Mouse (Mus musculus): ENCODE measurements around the gene Washc2. TPM values are rescaled to one million over a fixed set of nuclear protein-coding genes. Genes with fewer than 3 reads are reported as not detected.
A peak's percentile ranks its signal among the peaks of the same experiment; 100 is the strongest.
"Not testable (repeated sequence)": the region's sequence is repeated elsewhere in the genome, so short reads cannot be mapped to it uniquely, and the experiment has no call there.

Washc2 gene
- 316 and 337 TPM in 2 replicates for polyA plus RNA-seq (2012; rRNA removed)

DNA sequence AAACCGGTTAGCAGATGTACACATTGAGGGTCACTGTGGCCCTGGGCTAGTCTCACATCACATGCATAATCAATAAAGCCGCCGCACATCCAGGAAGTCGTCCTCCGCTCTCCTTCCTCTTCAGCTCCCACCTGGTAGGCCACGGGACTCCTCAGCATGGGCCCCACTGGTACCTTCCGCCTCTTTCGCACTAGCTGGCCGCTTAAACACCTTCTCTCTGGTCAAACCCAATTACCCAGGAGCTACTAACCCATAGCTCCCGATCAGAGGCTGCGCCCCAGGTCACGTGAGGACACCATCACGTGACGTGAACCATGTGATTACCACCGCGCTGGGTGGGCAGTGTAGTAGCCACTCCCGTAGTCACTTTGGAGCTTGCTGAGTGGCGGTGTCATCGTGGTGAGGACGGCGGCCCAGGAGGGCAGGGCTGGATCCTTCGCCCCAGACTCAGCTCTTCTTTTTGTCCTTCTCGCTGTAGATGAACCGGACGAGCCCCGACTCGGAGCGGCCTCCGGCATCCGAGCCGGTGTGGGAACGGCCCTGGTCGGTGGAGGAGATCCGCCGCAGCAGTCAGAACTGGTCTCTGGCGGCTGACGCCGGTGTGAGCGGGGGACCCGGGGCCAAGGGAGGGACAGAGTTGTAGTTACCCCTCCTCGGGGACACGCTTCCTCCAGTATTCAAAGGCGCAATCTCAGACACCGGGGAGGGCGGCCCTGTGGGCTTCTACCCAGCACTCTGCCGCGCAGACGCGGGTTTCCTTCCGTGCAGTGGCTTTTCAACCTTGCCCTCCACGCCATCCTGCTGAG lies at the start of gene Washc2:
Gene Washc2 (plus strand): TSS at position 310 of the 806 bp plus-strand sequence.
- Histone ChIP-seq H3K4me1 (ENCODE audit: control insufficient read depth, insufficient read depth, low read length) (peaks cover 3% of the 10 kb centered on the region; the same call in 1 of the 2 replicates), H3K4me3 (replicated peaks; ENCODE audit: insufficient read depth, low read depth, low read length) (peak within 1 kb of the TSS; percentile 94), H3K27ac (ENCODE audit: insufficient read depth, low read length) (peak within 1 kb of the TSS; percentile 42), H3K27me3 (ENCODE audit: control insufficient read depth, insufficient read depth, low read length) (no peaks in the 10 kb centered on the region)
- peak; percentile 94 to 96 for DNase-seq
- WGBS, result under 1% methylated on average over 51 of the region's 51 CpGs
- TF ChIP-seq POLR2A (IDR thresholded peaks at IDR 0.05; ENCODE audit: borderline replicate concordance, insufficient read depth, low read length), result peak; percentile 96
- no peak for TF ChIP-seq CTCF (IDR thresholded peaks at IDR 0.05; ENCODE audit: borderline replicate concordance, insufficient read depth, low read depth, low read length)

DNA sequence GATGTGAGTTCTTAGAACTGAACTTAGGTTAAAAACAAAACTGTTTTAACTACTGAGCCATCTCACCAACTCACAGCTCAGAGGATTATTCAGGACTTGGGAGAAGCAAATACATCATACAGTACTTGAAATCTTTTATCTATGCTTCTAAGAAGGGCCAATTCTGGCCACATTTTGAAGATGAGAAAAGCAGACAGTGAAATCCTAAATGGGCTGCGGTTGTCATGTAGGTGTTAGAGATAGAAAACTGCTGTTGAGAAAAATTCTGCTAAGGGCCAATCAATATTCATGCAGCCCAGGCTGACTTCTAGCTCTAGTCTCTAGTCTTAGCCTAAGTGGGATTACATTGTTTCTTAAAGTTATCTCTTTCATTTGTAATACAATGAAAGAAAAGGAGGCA lies 41.5 kb upstream of the Washc2 start:
- 100% methylated on average over 1 of the region's 1 CpGs for WGBS
- no peak overlapping the region for H3K4me3 ChIP-seq (replicated peaks; ENCODE audit: insufficient read depth, low read depth, low read length)
- no peak overlapping the region for H3K27ac ChIP-seq (ENCODE audit: insufficient read depth, low read length)
- no peaks in the 10 kb centered on the region for H3K27me3 ChIP-seq (ENCODE audit: control insufficient read depth, insufficient read depth, low read length)
- DNase-seq, result no peak
- no peaks in the 10 kb centered on the region for H3K4me1 ChIP-seq (ENCODE audit: control insufficient read depth, insufficient read depth, low read length)
- TF ChIP-seq CTCF (IDR thresholded peaks at IDR 0.05; ENCODE audit: borderline replicate concordance, insufficient read depth, low read depth, low read length) (no peak), POLR2A (IDR thresholded peaks at IDR 0.05; ENCODE audit: borderline replicate concordance, insufficient read depth, low read length) (no peak)

DNA sequence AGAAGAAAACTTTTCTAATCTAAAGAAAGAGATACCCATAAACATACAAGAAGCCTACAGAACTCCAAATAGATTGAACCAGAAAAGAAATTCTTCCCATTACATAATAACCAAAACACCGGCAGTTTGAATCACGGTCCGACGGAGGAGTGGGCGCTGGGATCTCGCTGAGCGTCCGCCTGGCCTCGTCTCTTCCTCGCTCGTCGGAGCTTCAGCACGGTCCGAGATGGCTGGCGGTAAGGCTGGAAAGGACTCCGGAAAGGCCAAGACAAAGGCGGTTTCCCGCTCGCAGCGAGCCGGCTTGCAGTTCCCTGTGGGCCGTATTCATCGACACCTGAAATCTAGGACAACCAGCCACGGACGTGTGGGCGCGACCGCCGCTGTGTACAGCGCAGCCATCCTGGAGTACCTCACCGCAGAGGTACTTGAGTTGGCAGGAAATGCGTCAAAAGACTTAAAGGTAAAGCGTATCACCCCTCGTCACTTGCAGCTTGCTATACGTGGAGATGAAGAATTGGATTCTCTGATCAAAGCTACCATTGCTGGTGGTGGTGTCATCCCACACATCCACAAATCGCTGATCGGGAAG lies 34.2 kb upstream of the Washc2 start:
- H3K27ac ChIP-seq (ENCODE audit: insufficient read depth, low read length); H3K4me1 ChIP-seq (ENCODE audit: control insufficient read depth, insufficient read depth, low read length); H3K27me3 ChIP-seq (ENCODE audit: control insufficient read depth, insufficient read depth, low read length); H3K4me3 ChIP-seq (replicated peaks; ENCODE audit: insufficient read depth, low read depth, low read length): not testable (repeated sequence)
- DNase-seq, result peak; percentile 51 to 68
- 78% methylated on average over 37 of the region's 37 CpGs for WGBS

GRCm38 (mm10) chr6:116178376-116178775 lies 29.5 kb upstream of the Washc2 start:
- no peak for DNase-seq
- Histone ChIP-seq H3K27ac (ENCODE audit: insufficient read depth, low read length) (no peak overlapping the region), H3K27me3 (ENCODE audit: control insufficient read depth, insufficient read depth, low read length) (no peaks in the 10 kb centered on the region), H3K4me3 (replicated peaks; ENCODE audit: insufficient read depth, low read depth, low read length) (no peak overlapping the region), H3K4me1 (ENCODE audit: control insufficient read depth, insufficient read depth, low read length) (peaks cover 5% of the 10 kb centered on the region)
- WGBS, result 100% methylated on average over 2 of the region's 2 CpGs
- TF ChIP-seq POLR2A (IDR thresholded peaks at IDR 0.05; ENCODE audit: borderline replicate concordance, insufficient read depth, low read length) (no peak), CTCF (IDR thresholded peaks at IDR 0.05; ENCODE audit: borderline replicate concordance, insufficient read depth, low read depth, low read length) (no peak)

- no peak for DNase-seq
- H3K4me1 ChIP-seq (ENCODE audit: control insufficient read depth, insufficient read depth, low read length), result peaks cover 5% of the 10 kb centered on the region
- no peak overlapping the region for H3K27ac ChIP-seq (ENCODE audit: insufficient read depth, low read length)
- no peak overlapping the region for H3K4me3 ChIP-seq (replicated peaks; ENCODE audit: insufficient read depth, low read depth, low read length)
- 74% methylated on average over 3 of the region's 3 CpGs for WGBS
- TF ChIP-seq CTCF (IDR thresholded peaks at IDR 0.05; ENCODE audit: borderline replicate concordance, insufficient read depth, low read depth, low read length) (no peak), POLR2A (IDR thresholded peaks at IDR 0.05; ENCODE audit: borderline replicate concordance, insufficient read depth, low read length) (no peak)
- H3K27me3 ChIP-seq (ENCODE audit: control insufficient read depth, insufficient read depth, low read length), result no peaks in the 10 kb centered on the region
These were observed 27.1 kb upstream of the Washc2 start for GRCm38 (mm10) chr6:116180731-116181130.

- Histone ChIP-seq H3K27ac (ENCODE audit: insufficient read depth, low read length) (no peak overlapping the region), H3K4me1 (ENCODE audit: control insufficient read depth, insufficient read depth, low read length) (peaks cover 5% of the 10 kb centered on the region), H3K27me3 (ENCODE audit: control insufficient read depth, insufficient read depth, low read length) (no peaks in the 10 kb centered on the region), H3K4me3 (replicated peaks; ENCODE audit: insufficient read depth, low read depth, low read length) (no peak overlapping the region)
- no peak for TF ChIP-seq CTCF (IDR thresholded peaks at IDR 0.05; ENCODE audit: borderline replicate concordance, insufficient read depth, low read depth, low read length)
- no peak for TF ChIP-seq POLR2A (IDR thresholded peaks at IDR 0.05; ENCODE audit: borderline replicate concordance, insufficient read depth, low read length)
- WGBS, result 93% methylated on average over 5 of the region's 5 CpGs
- no peak for DNase-seq
These were observed 24.3 kb upstream of the Washc2 start for GRCm38 (mm10) chr6:116183509-116183908.

GRCm38 (mm10) chr6:116186485-116186884 lies 21.4 kb upstream of the Washc2 start:
- Histone ChIP-seq H3K4me1 (ENCODE audit: control insufficient read depth, insufficient read depth, low read length) (peaks cover 10% of the 10 kb centered on the region), H3K4me3 (replicated peaks; ENCODE audit: insufficient read depth, low read depth, low read length) (no peak overlapping the region), H3K27ac (ENCODE audit: insufficient read depth, low read length) (no peak overlapping the region), H3K27me3 (ENCODE audit: control insufficient read depth, insufficient read depth, low read length) (no peaks in the 10 kb centered on the region)
- WGBS, result 56% methylated on average over 2 of the region's 2 CpGs
- TF ChIP-seq POLR2A (IDR thresholded peaks at IDR 0.05; ENCODE audit: borderline replicate concordance, insufficient read depth, low read length) (no peak), CTCF (IDR thresholded peaks at IDR 0.05; ENCODE audit: borderline replicate concordance, insufficient read depth, low read depth, low read length) (no peak)
- DNase-seq, result no peak

DNA sequence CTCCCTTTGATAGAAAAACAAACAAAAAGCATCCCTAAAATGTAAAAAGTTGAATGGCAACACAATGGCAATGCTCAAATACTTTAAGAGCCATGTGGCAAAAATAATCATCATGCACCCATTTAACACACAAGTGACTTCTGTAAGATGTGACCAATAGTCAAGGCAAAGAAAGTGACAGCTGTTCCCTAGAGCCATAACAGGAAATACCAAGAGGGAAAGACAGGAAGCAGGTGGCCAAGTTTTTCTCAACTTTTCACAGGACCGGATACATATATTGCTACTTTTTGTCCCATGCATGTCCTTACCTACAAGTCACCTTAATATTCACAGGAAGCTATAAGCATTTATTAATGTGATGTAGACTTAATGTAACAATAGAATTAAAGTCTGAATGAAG lies 18.4 kb upstream of the Washc2 start:
- Histone ChIP-seq H3K4me3 (replicated peaks; ENCODE audit: insufficient read depth, low read depth, low read length) (no peak overlapping the region), H3K27ac (ENCODE audit: insufficient read depth, low read length) (no peak overlapping the region), H3K4me1 (ENCODE audit: control insufficient read depth, insufficient read depth, low read length) (peaks cover 4% of the 10 kb centered on the region; the same call in 1 of the 2 replicates), H3K27me3 (ENCODE audit: control insufficient read depth, insufficient read depth, low read length) (no peaks in the 10 kb centered on the region)
- TF ChIP-seq POLR2A (IDR thresholded peaks at IDR 0.05; ENCODE audit: borderline replicate concordance, insufficient read depth, low read length) (no peak), CTCF (IDR thresholded peaks at IDR 0.05; ENCODE audit: borderline replicate concordance, insufficient read depth, low read depth, low read length) (no peak)
- WGBS, result 71% methylated on average over 1 of the region's 1 CpGs
- DNase-seq, result no peak

Measured in cerebellum, adult 2 months (tissue).